Mouse (Mus musculus) cerebellum, adult 2 months (tissue): ENCODE measurements around the gene Cfl1. TPM values are rescaled to one million over a fixed set of nuclear protein-coding genes. Genes with fewer than 3 reads are reported as not detected.

Experiments
- DNase-seq, 2 experiments: peaks; one replicate each; pipeline ENCODE4 v3.0.0; 2021
- H3K27ac ChIP-seq: fragments of 200-500 bp; 2 replicates; pipeline ENCODE4 v1.5.1; 2012; ENCODE audit warnings: low read length, control low read depth, inconsistent platforms; ENCODE audit not compliant: insufficient read depth
- H3K27me3 ChIP-seq: fragments of 200-500 bp; 2 replicates; pipeline ENCODE4 v1.6.1; 2012; ENCODE audit warnings: inconsistent platforms, mild to moderate bottlenecking, low read length, moderate library complexity; ENCODE audit not compliant: control insufficient read depth, insufficient read depth
- H3K4me1 ChIP-seq: fragments of 200-500 bp; 2 replicates; pipeline ENCODE4 v1.6.1; 2011; ENCODE audit warnings: low read length; ENCODE audit not compliant: control insufficient read depth, insufficient read depth
- H3K4me3 ChIP-seq: fragments of 200-500 bp; replicated peaks from 2 replicates; pipeline ENCODE3; 2011; ENCODE audit warnings: mild to moderate bottlenecking, low read depth, low read length, control low read depth; ENCODE audit not compliant: insufficient read depth
- CTCF ChIP-seq: fragments of 200-500 bp; IDR thresholded peaks from 2 replicates; pipeline ENCODE4 v1.5.1; 2011; ENCODE audit warnings: low read depth, mild to moderate bottlenecking, control low read depth, low read length, moderate library complexity, borderline replicate concordance; ENCODE audit not compliant: insufficient read depth
- POLR2A ChIP-seq: fragments of 200-500 bp; IDR thresholded peaks from 2 replicates; pipeline ENCODE4 v1.6.1; 2011; ENCODE audit warnings: low read length, control low read depth, borderline replicate concordance; ENCODE audit not compliant: insufficient read depth
- whole genome bisulfite sequencing: fragments of 180-500 bp; shearing (Covaris S2); methylation state at CpG from one replicate; pipeline ENCODE4 v1.1.7; 2018; 5-methylcytosine and 5-hydroxymethylcytosine counted together
- polyA plus RNA-seq: library from polyadenylated mRNA; depleted of rRNA; stranded (reverse); fragments of >200 nt; gene quantifications from 2 replicates; pipeline ENCODE4 v1.2.3, GENCODE M21; 2012; rRNA removed

Gene Cfl1
- polyA plus RNA-seq, 1 experiment = 1,193 TPM

GRCm38 (mm10) chr19:5530138-5530524 lies 39.9 kb downstream of the Cfl1 start:
- Histone ChIP-seq H3K27ac (no peak overlapping the region), H3K4me1 (0 out of 2 replicates have a peak, but pooled peaks cover 3% of the 10 kb centered on the region), H3K4me3 (no peak overlapping the region), H3K27me3 (no peaks in the 10 kb centered on the region)
- no peak for DNase-seq
- WGBS = 33% methylated on average over 7 of the region's 7 CpGs
- no peak for TF ChIP-seq POLR2A
- TF ChIP-seq CTCF = no peak

- H3K27ac ChIP-seq = no peak overlapping the region
- no peaks in the 10 kb centered on the region for H3K27me3 ChIP-seq
- 83% methylated on average over 8 of the region's 8 CpGs for WGBS
- TF ChIP-seq CTCF = no peak
- no peak for TF ChIP-seq POLR2A
- H3K4me3 ChIP-seq = no peak overlapping the region
- H3K4me1 ChIP-seq = 0 out of 2 replicates have a peak, but pooled peaks cover 3% of the 10 kb centered on the region
- no peak for DNase-seq
Observed at GRCm38 (mm10) chr19:5532520-5532919, 42.3 kb downstream of the Cfl1 start.

- H3K27ac ChIP-seq = no peak overlapping the region
- 66% methylated on average over 8 of the region's 8 CpGs for WGBS
- H3K4me1 ChIP-seq = no peaks in the 10 kb centered on the region
- no peaks in the 10 kb centered on the region for H3K27me3 ChIP-seq
- TF ChIP-seq POLR2A = no peak
- no peak for TF ChIP-seq CTCF
- no peak overlapping the region for H3K4me3 ChIP-seq
- no peak for DNase-seq
Observed at GRCm38 (mm10) chr19:5538786-5539185, 48.5 kb downstream of the Cfl1 start.

GRCm38 (mm10) chr19:5543362-5543761 lies 53.1 kb downstream of the Cfl1 start:
- Histone ChIP-seq H3K27me3 (no peaks in the 10 kb centered on the region), H3K4me1 (no peaks in the 10 kb centered on the region), H3K4me3 (no peak overlapping the region), H3K27ac (no peak overlapping the region)
- TF ChIP-seq CTCF (no peak), POLR2A (no peak)
- 90% methylated on average over 9 of the region's 9 CpGs for WGBS
- no peak for DNase-seq

GRCm38 (mm10) chr19:5544031-5544430 lies 53.8 kb downstream of the Cfl1 start:
- DNase-seq = no peak
- TF ChIP-seq CTCF (no peak), POLR2A (no peak)
- H3K4me1 ChIP-seq = no peaks in the 10 kb centered on the region

More at GRCm38 (mm10) chr19:5544031-5544430, 53.8 kb downstream of the Cfl1 start:
- H3K4me3 ChIP-seq = no peak overlapping the region
- H3K27ac ChIP-seq = no peak overlapping the region
- 59% methylated on average over 11 of the region's 11 CpGs for WGBS
- no peaks in the 10 kb centered on the region for H3K27me3 ChIP-seq

Other genes starting within 250 kb of the Cfl1 start
- gene Pacs1, start 217.3 kb upstream of the Cfl1 start, polyA plus RNA-seq = 26.7 and 28.0 TPM in 2 replicates
- 175 and 181 TPM in 2 replicates for gene Sf3b2, start 195.0 kb upstream of the Cfl1 start, polyA plus RNA-seq
- gene Gal3st3, start 192.1 kb upstream of the Cfl1 start, polyA plus RNA-seq = 49.2 and 55.9 TPM in 2 replicates
- gene Catsper1, start 154.7 kb upstream of the Cfl1 start, polyA plus RNA-seq = not detected in 2 replicates
- gene Cst6, start 140.9 kb upstream of the Cfl1 start, polyA plus RNA-seq = 15.4 and 19.0 TPM in 2 replicates
- 28.0 and 30.6 TPM in 2 replicates for gene Eif1ad, start 123.7 kb upstream of the Cfl1 start, polyA plus RNA-seq
- 88.7 and 96.0 TPM in 2 replicates for gene Banf1, start 123.3 kb upstream of the Cfl1 start, polyA plus RNA-seq
- 77.5 and 86.5 TPM in 2 replicates for gene Sart1, start 101.8 kb upstream of the Cfl1 start, polyA plus RNA-seq
- 0.21 TPM in 1 of 2 replicates, not detected in the other for gene Tsga10ip, start 87.9 kb upstream of the Cfl1 start, polyA plus RNA-seq
- 281 and 309 TPM in 2 replicates for gene Drap1, start 65.5 kb upstream of the Cfl1 start, polyA plus RNA-seq
- 130 and 134 TPM in 2 replicates for gene AI837181, start 65.3 kb upstream of the Cfl1 start, polyA plus RNA-seq
- not detected in 2 replicates for gene Fosl1, start 42.9 kb upstream of the Cfl1 start, polyA plus RNA-seq
- 31.0 and 32.5 TPM in 2 replicates for gene Ccdc85b, start 32.6 kb upstream of the Cfl1 start, polyA plus RNA-seq
- 140 and 146 TPM in 2 replicates for gene Fibp, start 29.8 kb upstream of the Cfl1 start, polyA plus RNA-seq
- gene Ctsw, start 21.9 kb upstream of the Cfl1 start, polyA plus RNA-seq = 1.2 and 1.5 TPM in 2 replicates
- gene Efemp2, start 16.5 kb upstream of the Cfl1 start, polyA plus RNA-seq = 43.3 and 43.4 TPM in 2 replicates
- 94.2 and 115 TPM in 2 replicates for gene Mus81, start 2.1 kb upstream of the Cfl1 start, polyA plus RNA-seq
- 6.7 and 6.8 TPM in 2 replicates for gene 1700020D05Rik, start 13.3 kb downstream of the Cfl1 start, polyA plus RNA-seq
- gene Snx32, start 20.1 kb downstream of the Cfl1 start, polyA plus RNA-seq = 176 and 185 TPM in 2 replicates
- 0.05 TPM in 1 of 2 replicates, not detected in the other for gene Ovol1, start 70.2 kb downstream of the Cfl1 start, polyA plus RNA-seq
- 5.1 and 5.6 TPM in 2 replicates for gene Ap5b1, start 77.6 kb downstream of the Cfl1 start, polyA plus RNA-seq
- gene Rnaseh2c, start 111.4 kb downstream of the Cfl1 start, polyA plus RNA-seq = 79.1 and 83.5 TPM in 2 replicates
- gene Kat5, start 119.8 kb downstream of the Cfl1 start, polyA plus RNA-seq = 139 and 143 TPM in 2 replicates
- gene Rela, start 147.0 kb downstream of the Cfl1 start, polyA plus RNA-seq = 39.0 and 40.3 TPM in 2 replicates
- gene Sipa1, start 173.3 kb downstream of the Cfl1 start, polyA plus RNA-seq = 12.4 and 14.8 TPM in 2 replicates
- 28.6 and 29.7 TPM in 2 replicates for gene Map3k11, start 198.3 kb downstream of the Cfl1 start, polyA plus RNA-seq
- gene Pcnx3, start 198.5 kb downstream of the Cfl1 start, polyA plus RNA-seq = 65.0 and 65.1 TPM in 2 replicates
- gene Kcnk7, start 213.9 kb downstream of the Cfl1 start, polyA plus RNA-seq = 0.13 and 0.24 TPM in 2 replicates
- gene Ehbp1l1, start 235.9 kb downstream of the Cfl1 start, polyA plus RNA-seq = 11.7 and 13.1 TPM in 2 replicates
- gene Fam89b, start 239.2 kb downstream of the Cfl1 start, polyA plus RNA-seq = 65.2 and 65.9 TPM in 2 replicates